Mouse (Mus musculus): ENCODE results near the gene Timp2.
A peak's percentile ranks its signal among the peaks of the same experiment; 100 is the strongest.
"Not testable (repeated sequence)": the region's sequence is repeated elsewhere in the genome, so short reads cannot be mapped to it uniquely, and the experiment has no call there.

Gene Timp2

DNA sequence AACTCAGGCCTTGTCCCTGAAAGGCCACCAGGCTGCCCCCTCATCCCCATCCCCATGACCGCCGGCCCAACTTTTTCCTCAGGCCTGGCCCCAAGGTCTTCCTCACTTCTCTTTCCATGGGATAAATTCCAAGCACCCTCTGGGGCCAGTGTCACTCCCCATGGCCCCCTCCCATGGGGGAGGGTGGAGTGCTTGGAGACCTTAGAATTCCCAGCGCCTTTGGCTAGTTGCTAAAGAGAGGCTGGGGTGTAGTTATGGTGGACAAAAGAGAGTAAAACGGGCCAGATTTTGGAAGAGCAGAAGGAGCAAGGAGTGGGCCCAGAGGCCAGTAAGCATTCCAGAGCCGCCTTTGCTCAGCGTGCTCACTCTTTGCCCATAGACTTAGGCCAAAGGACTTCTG is at the start of gene Timp2:
Gene Timp2, minus strand, starts transcription at position 101 of the 400 bp plus-strand sequence.
- no peak for DNase-seq

DNA sequence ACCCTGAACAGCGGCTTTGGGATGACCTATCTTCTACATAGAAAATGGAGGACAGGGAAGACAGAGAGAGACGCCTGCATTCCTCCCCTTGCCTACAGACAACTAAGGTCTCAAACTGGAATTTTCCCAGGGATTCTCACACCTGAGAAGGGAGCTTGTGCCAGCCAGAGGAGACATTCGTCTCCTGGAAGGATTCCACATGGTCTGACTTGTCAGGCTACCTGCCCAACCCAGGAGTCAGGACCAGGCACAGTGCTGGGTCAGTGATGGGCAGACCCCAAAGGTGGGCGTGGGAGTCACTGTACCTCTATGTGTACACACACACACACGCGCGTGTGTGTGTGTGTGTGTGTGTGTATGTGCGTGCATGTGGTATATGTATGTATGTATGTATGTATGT is 49.8 kb upstream of the Timp2 start:
- DNase-seq, result peak in 1 of 2 experiments; percentile 24

DNA sequence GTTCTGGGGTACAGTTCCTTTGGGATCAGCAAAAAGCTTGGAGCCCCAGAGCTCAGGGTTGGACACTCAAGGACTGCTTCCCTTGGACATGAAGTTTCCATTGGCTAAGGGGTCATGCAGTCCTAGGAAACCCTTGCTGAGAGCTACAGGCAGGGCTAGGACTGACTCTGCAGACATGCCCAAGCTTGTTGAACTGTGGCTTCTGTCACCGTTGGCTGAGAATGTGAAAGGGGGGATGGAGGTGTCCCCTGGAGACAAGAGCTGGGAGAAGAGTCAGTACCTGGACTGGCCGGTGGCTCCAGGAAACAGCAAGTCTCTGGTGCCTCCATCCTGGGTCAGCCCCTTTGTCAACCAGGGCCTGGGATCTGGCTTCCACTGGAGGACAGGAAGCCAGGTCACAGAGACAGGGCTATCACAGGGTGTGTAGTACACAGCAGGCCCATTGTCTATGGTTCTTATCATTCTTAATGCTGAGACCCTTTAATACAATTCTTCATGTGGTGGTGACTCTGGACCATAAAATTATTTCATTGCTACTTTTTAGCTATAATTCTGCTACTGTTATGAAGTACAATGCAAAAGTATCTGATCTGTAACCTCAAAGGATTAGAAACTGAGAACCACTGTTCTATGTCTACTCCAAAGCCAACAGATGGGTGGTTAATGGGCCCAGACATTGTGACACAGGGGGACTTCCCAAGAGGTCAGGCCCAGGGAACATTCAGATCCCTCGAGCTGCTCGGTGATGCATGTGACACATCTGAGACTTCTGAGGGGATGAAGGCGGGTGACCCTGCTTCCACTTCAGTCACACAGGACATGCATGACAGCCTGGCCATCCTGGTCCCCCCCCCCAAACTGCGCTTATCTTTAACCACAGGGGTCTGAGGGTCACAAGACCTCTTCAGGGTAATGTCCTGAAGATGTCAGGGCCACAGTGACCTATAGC is 48.7 kb upstream of the Timp2 start:
- DNase-seq, result peak in 1 of 2 experiments; percentile 51

DNA sequence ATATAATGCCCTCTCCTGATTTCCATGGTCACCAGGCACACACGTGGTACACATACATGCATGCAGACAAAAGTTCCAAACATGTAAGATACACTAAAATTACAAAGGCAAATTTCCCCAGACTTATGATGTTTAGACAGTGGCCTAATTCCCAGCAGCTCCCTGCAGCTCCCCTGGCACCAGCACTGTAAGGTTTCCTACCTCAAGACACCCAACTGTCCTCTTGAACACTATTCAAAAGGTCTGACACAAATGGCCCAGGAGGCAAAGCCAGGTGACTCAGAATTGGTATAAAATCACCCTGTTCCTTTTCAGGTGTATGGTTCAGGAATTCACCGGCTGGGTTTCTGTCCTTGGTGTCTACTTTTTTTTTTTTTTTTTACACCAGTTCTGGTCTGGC is 47.6 kb upstream of the Timp2 start:
- peak in 1 of 2 experiments; percentile 11 for DNase-seq

DNA sequence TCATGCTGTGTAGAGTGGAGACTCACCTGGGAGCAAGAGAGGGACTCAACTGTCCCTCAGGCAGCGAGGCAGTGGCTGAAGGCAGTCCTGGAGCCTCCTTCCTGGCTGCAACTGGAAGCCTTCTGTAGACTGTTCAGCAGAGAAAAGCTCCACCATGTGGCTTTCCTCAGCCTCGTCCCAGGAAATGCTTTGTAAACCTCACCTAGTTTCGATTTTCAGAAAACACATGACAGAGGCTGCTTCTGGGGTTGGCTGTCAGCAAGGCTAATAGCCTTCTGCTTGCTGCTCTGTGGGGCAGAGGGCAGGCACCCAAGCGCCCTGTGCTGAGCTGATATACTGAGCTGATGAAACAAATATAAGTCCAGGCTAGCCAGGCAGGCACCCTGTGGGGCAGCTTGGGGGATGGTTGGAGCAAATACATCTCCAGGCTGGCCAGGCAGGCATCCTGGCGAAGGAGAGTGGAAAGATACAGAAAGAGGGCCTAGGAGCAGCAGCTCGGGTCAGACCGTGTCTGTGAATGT is 46.3 kb upstream of the Timp2 start, which contains the start of gene Lgals3bp:
Gene Lgals3bp, minus strand, starts transcription at position 333 of the 521 bp plus-strand sequence.
- DNase-seq, result peak; percentile 74 to 87

DNA sequence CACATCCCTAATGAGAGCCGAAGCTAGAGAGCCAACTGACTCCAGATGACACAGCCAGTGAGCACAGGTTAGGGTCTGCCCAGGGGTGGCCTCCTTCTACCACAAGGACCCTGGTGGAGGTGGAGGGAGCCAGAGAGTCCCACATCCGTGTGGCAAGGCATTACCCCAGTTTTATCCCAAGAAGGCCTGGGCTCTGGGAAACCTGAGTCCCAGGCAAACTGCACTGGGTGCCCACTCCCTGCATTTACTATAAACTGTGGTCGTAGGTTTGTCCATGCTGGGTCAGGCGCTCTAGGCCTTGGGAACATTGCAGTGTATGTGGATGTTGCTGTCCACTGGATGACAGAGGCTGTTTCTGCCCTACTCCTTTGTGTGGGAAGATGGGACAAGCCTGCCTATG is 45.7 kb upstream of the Timp2 start:
- peak in 1 of 2 experiments; percentile 40 for DNase-seq

DNA sequence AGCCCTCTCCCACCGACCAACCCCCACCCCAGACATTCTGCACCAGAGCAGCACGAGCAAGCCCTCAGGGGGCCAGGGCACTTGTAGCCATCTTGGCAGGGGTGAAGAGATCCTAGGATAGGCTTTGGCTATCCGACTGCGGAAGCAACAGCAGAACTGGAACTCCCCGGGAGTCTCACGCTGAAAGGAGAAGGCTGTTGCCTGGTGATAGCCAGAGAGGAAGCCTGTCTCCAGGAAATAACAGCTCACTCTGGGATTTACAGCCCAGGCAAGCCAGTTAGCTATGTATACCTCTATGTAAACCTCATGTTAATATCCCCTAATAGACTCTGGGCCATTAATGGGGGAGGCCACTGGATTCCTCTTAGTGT is 45.0 kb upstream of the Timp2 start:
- peak; percentile 45 to 63 for DNase-seq

DNA sequence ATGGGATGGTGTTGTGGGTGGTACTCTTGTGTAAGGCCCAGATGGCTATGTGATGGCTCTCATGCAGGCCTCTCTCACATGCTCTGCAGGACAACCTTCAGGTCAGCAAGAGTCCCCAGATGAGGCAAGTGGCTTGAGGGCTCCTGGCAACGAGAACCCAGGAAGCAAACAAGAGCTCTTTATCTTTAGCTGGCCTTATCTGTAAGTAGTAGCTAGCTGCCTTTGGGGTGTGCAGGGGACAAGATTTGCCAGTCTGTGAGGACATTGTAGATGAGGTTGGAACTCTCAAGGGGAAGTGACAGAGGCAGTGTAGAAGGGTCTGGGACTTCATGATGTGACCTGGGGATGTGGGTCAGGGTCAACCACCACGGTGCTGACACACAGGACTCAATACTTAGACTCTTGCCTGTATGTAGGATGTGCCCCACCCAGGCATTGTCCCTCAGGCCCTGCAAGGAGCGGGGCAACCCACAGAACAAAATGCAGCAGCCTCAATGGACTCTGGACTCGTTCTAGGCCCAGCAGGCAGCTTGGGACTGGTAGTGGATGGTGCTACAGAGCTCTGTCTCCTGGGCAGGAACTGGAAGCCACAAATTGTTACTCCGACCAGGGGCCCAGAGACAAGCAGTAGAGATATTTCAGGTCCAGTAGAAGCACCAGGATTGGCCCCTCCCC is 44.5 kb upstream of the Timp2 start:
- peak in 1 of 2 experiments; percentile 42 for DNase-seq

DNA sequence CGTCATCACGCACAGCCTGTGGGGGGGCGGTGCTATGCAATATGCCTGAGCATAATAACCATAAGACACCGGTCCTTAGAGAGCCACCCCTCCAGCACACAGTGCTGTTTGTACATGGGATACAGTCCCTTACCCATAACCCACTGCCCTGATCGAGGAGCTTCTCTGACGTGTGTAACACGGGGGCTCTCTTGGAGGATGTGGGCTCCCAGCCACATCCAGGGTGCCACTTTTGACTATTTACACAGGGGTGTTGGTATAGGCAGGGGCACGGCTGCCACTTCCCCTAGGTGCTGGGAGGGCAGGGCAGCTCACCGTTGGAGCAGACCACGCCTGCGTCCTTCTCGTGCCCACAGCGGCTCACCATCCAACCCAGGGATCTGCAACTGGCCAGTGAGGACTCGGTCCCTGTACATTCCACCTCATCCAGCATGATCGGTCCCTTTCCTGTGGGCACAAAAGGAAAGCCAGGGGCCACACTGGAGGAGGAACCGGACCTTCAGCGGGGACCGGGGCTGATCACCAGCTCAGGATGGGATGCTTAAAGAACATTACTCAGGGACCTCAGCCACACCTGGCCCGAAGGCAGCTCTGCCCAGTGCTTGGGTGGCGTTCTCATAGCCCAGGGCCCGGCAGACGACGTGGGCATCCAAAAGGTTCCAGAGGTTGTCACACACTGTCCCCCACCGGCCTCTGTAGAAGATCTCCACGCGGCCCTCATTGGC is 42.4 kb upstream of the Timp2 start:
- DNase-seq, result peak in 1 of 2 experiments; percentile 22

DNA sequence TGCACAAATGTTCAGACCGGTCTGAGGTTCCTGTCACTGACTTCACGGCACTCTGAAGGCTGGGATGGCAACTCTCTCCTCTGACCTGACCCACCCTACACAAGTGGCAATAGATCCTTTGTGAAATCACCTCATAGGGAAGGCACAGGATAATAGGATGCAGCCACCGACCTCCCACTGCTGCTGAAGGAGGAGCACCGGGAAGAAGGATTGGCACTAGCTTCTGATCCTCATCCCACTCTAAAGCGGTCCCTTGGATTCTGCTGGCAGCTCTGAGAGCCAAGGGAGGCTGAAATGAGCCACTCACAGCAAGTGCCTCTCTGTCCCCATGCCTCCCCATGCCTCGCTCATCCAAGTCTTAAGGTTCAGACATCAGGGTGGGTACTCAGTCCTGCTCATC is 39.0 kb upstream of the Timp2 start:
- peak in 1 of 2 experiments; percentile 9 for DNase-seq

DNA sequence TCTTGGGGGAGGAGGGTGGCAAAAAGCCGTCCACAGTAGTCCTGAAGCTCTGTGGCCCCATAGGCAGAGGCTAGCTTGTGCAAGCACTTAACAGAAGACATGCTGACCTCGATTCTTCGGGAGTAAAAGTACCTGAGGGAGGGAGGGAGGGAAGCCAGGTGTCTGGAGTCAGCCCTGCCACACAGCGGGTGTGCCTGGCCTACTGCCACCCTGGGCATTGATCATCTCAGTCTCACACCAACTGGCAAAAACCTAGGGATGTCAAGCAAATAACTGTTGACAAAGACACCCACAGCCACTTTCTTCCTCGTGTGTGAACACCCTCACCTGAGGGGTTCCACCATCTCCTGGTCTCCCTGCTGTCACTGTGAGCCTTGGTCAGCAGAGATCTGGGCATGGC is 38.5 kb upstream of the Timp2 start:
- DNase-seq, result peak in 1 of 2 experiments; percentile 15

DNA sequence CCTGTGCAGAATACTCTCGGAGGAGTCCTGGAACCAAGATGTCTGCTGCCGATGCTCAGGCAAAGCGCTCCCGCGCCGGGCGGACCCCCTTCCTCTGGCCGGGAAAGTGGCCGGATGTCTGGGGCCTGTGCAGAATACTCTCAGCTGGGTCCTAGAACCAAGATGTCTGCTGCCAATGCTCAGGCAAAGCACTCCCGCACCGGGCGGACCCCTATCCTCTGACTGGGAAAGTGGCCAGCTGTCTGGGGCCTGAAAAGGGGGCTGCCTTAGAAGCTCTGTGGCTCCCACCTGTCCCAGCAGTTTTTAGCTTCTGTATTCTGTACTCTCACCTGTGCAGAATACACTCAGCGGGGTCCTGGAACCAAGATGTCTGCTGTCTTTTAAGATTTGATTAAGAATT is 32.3 kb upstream of the Timp2 start:
- peak in 1 of 2 experiments; percentile 28 for DNase-seq

DNA sequence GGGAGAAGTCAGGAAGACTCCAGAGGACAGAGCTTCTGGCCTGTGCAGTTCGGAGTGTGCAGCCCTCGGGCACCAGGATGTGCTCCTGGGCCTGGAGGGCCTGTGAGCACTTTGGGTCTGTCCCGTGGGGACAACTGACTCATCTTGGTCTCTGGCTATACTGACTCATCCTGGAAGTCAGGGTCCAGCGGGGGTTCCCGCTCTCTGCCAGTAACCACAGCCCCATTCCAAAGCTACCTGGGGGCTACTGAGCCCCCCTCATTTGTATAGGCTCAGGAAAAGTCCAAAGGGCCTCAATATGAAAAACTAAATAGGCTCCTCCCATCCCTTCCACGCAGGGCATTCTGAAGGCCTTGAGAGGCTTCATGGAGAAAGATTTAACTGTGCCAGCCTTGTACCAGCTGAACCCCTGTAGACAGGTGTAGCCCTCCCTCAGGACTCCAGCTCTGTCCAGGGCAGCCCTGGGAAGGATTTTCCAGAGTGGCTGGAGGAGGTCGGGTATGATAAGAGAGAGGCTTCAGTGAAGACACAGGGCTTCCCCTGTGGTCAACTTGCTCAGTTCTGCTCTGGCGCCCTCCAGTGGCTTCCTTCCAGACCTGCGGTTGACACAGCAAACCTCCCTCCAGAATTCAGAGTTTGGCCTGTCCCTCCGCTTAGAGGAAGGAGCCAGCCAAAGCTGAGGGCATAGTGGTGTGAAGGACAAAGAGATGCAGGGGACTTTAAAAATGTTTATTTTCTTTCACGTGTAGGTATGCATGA is 23.9 kb upstream of the Timp2 start:
- peak; percentile 84 to 89 for DNase-seq

DNA sequence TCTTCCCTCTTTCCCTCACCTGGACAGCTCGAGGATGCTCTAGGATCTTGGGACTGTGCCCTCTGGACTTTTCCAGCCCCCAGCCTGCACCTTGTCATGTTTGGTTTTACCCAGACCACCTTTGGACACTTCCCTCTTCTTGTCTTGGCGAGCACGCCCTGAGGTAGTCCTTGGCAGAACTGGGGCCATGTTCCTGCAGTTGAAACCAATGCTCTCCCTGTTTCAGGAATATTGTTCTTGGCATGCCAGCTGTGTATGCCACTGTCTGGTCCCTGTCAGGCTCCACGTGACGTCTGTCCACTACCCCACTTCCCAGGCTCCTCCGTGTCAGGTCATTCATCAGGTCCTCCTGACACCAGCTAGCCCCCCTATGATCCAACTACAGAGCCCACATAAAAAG is 23.1 kb upstream of the Timp2 start:
- DNase-seq, result peak in 1 of 2 experiments; percentile 27

DNA sequence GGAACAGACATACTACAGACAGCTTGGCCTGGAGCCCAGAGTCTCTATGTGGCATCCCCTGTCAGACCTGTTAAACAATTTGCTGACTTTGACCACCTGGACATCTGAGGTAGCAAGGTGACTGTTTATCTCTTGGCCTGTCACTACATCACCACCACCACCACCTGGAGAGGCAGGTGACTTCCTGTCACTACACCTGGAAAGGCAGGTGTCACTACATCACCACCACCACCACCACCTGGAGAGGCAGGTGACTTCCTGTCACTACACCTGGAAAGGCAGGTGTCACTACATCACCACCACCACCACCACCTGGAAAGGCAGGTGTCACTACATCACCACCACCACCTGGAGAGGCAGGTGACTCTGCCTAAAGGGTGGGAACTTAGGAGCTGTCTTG is 20.8 kb upstream of the Timp2 start:
- DNase-seq, result not testable (repeated sequence)

DNA sequence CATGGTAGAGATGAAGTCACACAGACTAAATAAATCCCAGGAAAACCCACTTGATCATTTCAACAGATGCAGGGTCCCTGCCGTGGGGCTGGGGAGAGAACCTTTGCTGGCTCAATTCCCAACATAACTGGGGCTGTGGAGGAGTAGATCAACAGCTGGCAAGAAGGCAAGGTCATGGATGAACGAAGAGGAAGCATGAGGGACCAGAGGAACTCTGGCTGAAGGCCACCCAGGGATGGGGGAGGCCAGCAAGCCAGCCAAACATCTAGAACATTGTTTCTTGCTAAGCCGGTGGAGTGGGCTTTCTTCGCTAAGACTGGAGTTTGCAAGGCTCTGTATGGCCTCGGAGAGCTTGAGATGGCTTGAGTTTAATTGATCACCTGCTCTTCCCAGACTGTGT is 20.3 kb upstream of the Timp2 start:
- DNase-seq, result peak in 1 of 2 experiments; percentile 36

DNA sequence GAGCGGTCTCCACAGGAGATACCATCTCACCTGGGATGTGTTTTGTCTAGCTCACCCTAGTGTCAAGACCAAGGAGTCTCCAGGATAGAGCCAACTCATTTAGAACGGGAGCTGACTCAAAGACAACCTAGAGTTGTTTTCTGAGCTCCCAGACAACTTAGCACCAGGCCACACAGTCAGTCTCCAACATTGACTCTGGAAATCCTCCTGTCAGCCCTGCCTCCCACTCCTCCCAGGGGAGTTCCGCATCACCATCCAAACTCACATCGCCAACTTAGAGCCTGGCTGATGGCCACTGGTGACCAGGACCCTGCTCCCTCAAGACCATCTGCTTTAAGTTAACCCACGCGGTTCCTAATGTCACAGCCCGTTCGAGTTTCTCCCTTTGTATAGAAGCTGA is 19.9 kb upstream of the Timp2 start:
- peak in 1 of 2 experiments; percentile 14 for DNase-seq

DNA sequence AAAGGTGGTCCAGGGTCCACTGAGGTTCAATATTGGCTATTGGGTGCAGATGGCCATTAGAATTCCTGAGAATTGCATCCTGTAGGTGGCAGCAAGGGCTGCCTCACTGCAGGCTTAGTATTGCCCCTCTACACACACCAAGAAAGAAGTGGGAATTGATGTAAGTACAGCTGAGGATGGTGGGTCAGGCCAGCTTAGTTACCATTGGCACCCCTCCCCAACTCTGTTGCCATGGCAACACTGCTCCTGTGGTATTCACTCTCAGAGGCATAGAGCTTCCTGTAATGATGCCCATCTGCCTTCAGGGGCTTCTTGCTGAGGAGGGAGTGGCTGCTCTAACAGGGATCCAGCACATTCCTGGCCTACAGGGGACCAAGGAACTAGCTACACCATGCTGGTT is 19.5 kb upstream of the Timp2 start:
- DNase-seq, result peak in 1 of 2 experiments; percentile 14

DNA sequence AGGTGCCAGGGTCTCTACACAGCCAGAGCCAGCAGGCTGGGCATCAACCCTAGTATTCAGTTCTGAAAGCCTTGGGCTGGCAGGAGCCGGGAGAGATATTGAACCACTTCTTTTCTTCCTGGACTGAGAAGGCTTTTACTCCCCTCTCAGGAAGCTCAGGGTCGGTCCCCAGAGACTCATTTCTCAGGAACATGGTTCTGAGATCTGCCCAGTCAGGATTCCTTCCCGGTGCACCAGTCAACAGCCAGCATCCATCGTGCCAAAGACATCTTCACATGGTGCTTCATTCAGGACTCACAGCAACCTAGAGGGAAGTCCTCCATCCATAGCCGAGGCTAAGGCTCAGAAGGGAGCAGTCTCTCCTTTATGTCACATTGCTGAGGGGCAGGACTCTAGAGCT is 19.0 kb upstream of the Timp2 start:
- DNase-seq, result peak in 1 of 2 experiments; percentile 14

DNA sequence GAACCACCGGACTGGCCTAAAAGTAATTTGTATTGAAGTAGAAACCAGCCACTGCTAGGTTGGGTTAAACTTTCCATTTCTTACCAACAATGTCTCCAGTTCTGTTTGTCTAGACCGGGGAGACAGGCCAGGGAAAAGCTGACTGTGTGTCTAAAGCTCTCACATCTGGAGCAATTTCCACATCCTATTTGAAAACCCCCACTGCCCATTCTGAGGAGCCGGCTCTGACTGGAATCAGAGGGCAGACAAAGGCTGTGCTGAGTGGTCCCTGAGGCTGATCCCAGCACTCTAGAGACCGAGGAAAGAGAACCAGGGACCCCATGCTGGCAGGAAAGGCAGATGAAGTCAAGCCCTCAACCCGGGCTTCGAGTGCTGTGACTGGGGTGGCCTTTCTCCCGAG is 17.1 kb upstream of the Timp2 start:
- peak in 1 of 2 experiments; percentile 24 for DNase-seq

DNA sequence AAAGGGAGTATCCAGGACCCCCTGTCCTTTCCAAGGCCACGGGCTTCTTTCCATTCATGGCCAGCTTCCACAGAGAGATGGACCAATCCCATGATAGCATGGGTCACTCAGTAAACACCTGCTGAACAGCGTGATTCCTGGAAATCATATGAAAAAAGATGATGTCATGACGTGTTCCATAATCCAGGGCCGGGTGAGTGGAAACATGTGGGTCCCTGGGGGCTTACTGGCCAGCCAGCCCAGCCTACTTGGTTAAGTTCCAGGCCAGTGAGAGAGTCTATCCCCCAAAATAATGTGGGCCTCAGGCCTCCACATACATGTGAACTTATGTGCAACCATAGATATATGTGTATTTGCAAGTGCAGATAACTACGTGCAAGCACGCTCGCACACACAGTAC is 16.3 kb upstream of the Timp2 start:
- peak in 1 of 2 experiments; percentile 22 for DNase-seq

DNA sequence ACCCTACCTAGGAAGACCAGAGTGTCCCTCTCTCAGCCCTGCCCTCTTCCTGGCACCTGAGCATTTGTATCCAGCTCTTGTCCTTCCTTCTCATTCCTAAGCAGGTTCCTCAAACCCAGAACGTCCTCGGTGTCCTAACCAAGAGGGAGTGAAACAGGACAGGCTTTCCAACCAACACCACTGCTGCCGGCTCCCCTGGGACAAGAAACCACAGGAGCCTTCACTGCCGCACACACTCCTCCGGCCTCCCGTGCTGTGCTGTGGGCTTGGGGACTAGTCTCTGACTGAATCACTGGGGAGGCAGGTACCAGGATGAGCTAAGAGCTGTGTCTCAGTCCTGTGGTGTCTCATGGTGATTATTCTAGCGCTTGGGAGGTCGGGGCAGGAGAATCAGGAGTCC is 14.1 kb upstream of the Timp2 start:
- peak in 1 of 2 experiments; percentile 22 for DNase-seq

All from kidney, postnatal 25 days (tissue).